Mouse (Mus musculus) liver, embryonic 14.5 days (tissue): ENCODE measurements around the gene Lrrc36.

Source experiments
- CTCF ChIP-seq: IDR thresholded peaks from 2 replicates; pipeline ENCODE4 v1.5.1; 2016; ENCODE audit warnings: antibody characterized with exemption, low read depth, control low read depth
- EP300 ChIP-seq: IDR thresholded peaks from 2 replicates; pipeline ENCODE4 v1.6.1; 2016; ENCODE audit warnings: antibody characterized with exemption, low read depth

GRCm38 (mm10) chr8:105475254-105475653 lies 61.9 kb downstream of the Lrrc36 start:
- TF ChIP-seq CTCF (no peak), EP300 (no peak)
